Mouse (Mus musculus) hindbrain, embryonic 13.5 days (tissue): ENCODE measurements around the gene Wasf2. TPM values are rescaled to one million over a fixed set of nuclear protein-coding genes. Genes with fewer than 3 reads are reported as not detected.
A peak's percentile ranks its signal among the peaks of the same experiment; 100 is the strongest.

Experiments used
- ATAC-seq: fragments of 200-750 bp; cut with Nextera tagmentation; 2 replicates; pipeline ENCODE4 v1.8.0; 2017; ENCODE audit warnings: moderate TSS enrichment; ENCODE audit not compliant: low FRiP score
- H3K27ac ChIP-seq: fragments of 300-500 bp; sonication (generic); 2 replicates; pipeline ENCODE4 v1.5.1; 2015; ENCODE audit warnings: inconsistent platforms, mild to moderate bottlenecking, moderate library complexity
- H3K27me3 ChIP-seq: fragments of 300-500 bp; sonication (generic); 2 replicates; pipeline ENCODE4 v1.6.1; 2015; ENCODE audit warnings: mild to moderate bottlenecking, inconsistent platforms
- H3K36me3 ChIP-seq: fragments of 300-500 bp; sonication (generic); 2 replicates; pipeline ENCODE4 v1.6.1; 2015; ENCODE audit warnings: mild to moderate bottlenecking, inconsistent platforms
- H3K4me1 ChIP-seq: fragments of 300-500 bp; sonication (generic); replicated peaks from 2 replicates; pipeline ENCODE4 v1.6.1; 2015; ENCODE audit warnings: inconsistent platforms
- H3K4me2 ChIP-seq: fragments of 300-500 bp; sonication (generic); 2 replicates; pipeline ENCODE4 v1.6.1; 2015; ENCODE audit warnings: inconsistent platforms, mild to moderate bottlenecking, moderate library complexity
- H3K4me3 ChIP-seq: fragments of 300-500 bp; sonication (generic); 2 replicates; pipeline ENCODE4 v1.5.1; 2015; ENCODE audit warnings: mild to moderate bottlenecking, inconsistent platforms
- H3K9ac ChIP-seq: fragments of 300-500 bp; sonication (generic); 2 replicates; pipeline ENCODE4 v1.6.1; 2015; ENCODE audit warnings: mild to moderate bottlenecking, inconsistent platforms
- H3K9me3 ChIP-seq: fragments of 300-500 bp; sonication (generic); 2 replicates; pipeline ENCODE4 v1.6.1; 2016; ENCODE audit warnings: inconsistent platforms
- WGBS: fragments of 180-500 bp; shearing (Covaris S2); methylation state at CpG from one replicate; pipeline ENCODE4 v1.1.7; 2015; 5-methylcytosine and 5-hydroxymethylcytosine counted together
- polyA plus RNA-seq: library from polyadenylated mRNA; unstranded; fragments of >200 nt; fragmentation: Nextera tagmentation; extraction: Ambion mirVana; gene quantifications from 2 replicates; pipeline ENCODE4 v1.2.1, GENCODE M21; 2015

Gene Wasf2
- polyA plus RNA-seq, 1 experiment from 2014 or later, result 35.4 TPM

- Histone ChIP-seq H3K27ac (no peak overlapping the region), H3K4me1 (peaks cover 25% of the 10 kb centered on the region), H3K4me3 (no peak overlapping the region), H3K9ac (no peak overlapping the region), H3K27me3 (no peaks in the 10 kb centered on the region), H3K36me3 (no peaks in the 10 kb centered on the region), H3K9me3 (no peaks in the 10 kb centered on the region), H3K4me2 (no peak overlapping the region)
- 26% methylated on average over 16 of the region's 16 CpGs for WGBS
- no peak for ATAC-seq
Observed at GRCm38 (mm10) chr4:133103525-133104193, 26.6 kb upstream of the Wasf2 start.

GRCm38 (mm10) chr4:133104194-133104569 lies 26.1 kb upstream of the Wasf2 start:
- Histone ChIP-seq H3K27me3 (no peaks in the 10 kb centered on the region), H3K4me3 (no peak overlapping the region), H3K27ac (0 out of 2 replicates have a peak overlapping the region, but pooled peaks have one; percentile 13), H3K9me3 (no peaks in the 10 kb centered on the region), H3K9ac (no peak overlapping the region), H3K4me1 (peaks cover 27% of the 10 kb centered on the region), H3K4me2 (no peak overlapping the region), H3K36me3 (no peaks in the 10 kb centered on the region)
- 49% methylated on average over 10 of the region's 10 CpGs for WGBS
- ATAC-seq, result no peak

GRCm38 (mm10) chr4:133106691-133107090 lies 23.6 kb upstream of the Wasf2 start:
- H3K4me1 ChIP-seq, result peaks cover 25% of the 10 kb centered on the region
- H3K9ac ChIP-seq, result no peak overlapping the region
- no peaks in the 10 kb centered on the region for H3K27me3 ChIP-seq
- no peak overlapping the region for H3K4me3 ChIP-seq
- no peak for ATAC-seq
- H3K9me3 ChIP-seq, result no peaks in the 10 kb centered on the region
- no peak overlapping the region for H3K27ac ChIP-seq
- no peaks in the 10 kb centered on the region for H3K36me3 ChIP-seq
- H3K4me2 ChIP-seq, result no peak overlapping the region
- 96% methylated on average over 7 of the region's 7 CpGs for whole genome bisulfite sequencing

GRCm38 (mm10) chr4:133107788-133108281 lies 22.5 kb upstream of the Wasf2 start:
- H3K27ac ChIP-seq, result no peak overlapping the region
- no peaks in the 10 kb centered on the region for H3K27me3 ChIP-seq
- H3K4me2 ChIP-seq, result no peak overlapping the region
- 50% methylated on average over 13 of the region's 13 CpGs for WGBS
- H3K4me1 ChIP-seq, result peaks cover 18% of the 10 kb centered on the region
- H3K4me3 ChIP-seq, result no peak overlapping the region
- no peaks in the 10 kb centered on the region for H3K36me3 ChIP-seq
- no peak for ATAC-seq
- no peaks in the 10 kb centered on the region for H3K9me3 ChIP-seq
- H3K9ac ChIP-seq, result no peak overlapping the region

GRCm38 (mm10) chr4:133108481-133109334 lies 21.6 kb upstream of the Wasf2 start:
- Histone ChIP-seq H3K4me2 (no peak overlapping the region), H3K9ac (no peak overlapping the region), H3K27ac (no peak overlapping the region), H3K36me3 (no peaks in the 10 kb centered on the region), H3K4me1 (peaks cover 11% of the 10 kb centered on the region), H3K9me3 (no peaks in the 10 kb centered on the region), H3K4me3 (no peak overlapping the region), H3K27me3 (no peaks in the 10 kb centered on the region)
- ATAC-seq, result no peak
- 75% methylated on average over 13 of the region's 13 CpGs for WGBS

DNA sequence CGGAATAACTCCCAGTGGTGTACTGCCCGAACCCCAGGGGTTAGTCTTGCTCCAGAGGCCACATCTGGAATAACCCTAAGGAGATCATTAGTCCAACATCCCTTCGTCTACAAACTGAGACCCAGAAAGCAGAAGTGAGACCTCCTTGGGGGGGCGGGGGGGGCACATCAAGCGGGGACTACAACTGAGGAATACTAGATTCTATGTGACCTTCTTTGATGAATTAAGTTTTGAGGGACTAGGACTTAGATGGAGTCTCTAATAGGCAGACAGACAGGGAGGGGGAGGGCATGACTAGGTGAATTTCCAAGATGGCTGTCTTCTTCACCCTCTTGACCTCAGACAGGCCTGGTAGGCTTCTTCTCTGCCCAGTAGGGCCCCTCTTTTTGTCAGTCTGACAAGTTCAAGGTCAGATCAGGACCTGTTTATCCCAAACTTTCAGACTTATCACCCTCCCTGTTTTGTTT lies 20.9 kb upstream of the Wasf2 start:
- Histone ChIP-seq H3K4me2 (no peak overlapping the region), H3K4me1 (peaks cover 9% of the 10 kb centered on the region; the same call in 1 of the 2 replicates), H3K9ac (no peak overlapping the region), H3K27ac (no peak overlapping the region), H3K27me3 (no peaks in the 10 kb centered on the region), H3K9me3 (no peaks in the 10 kb centered on the region), H3K4me3 (no peak overlapping the region), H3K36me3 (no peaks in the 10 kb centered on the region)
- ATAC-seq, result no peak
- 78% methylated on average over 5 of the region's 5 CpGs for WGBS

DNA sequence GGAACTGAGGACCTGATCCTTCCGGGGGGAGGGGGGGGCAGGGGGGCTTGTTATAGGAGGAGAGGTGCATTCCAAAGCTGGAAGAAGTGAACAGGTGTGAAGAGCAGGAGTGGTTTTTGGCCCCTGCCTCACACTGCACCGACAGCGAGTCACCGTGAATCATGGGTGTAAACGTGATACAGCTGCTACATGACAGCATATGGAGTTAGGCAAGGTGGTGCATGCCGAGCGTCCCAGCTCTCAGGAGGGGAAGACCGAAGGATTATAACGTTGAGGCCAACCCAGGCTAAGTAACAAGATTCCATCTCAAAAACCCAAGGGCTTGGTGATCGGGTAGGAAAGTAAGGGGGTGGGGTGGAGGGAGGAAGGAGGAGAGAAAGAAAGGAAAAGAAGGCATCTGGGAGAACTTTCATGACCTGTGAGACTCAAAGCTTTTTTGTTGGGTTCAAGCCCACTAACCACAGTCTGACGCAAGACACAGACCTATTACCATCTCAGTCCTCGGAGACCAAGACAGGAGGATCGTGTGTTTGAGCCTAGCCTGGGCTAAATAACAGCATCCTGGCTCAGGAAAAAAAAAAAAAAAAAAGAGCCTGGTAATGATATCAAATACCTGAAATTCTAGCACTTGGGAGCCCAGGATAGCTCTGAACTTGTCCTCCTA lies 18.0 kb upstream of the Wasf2 start:
- no peak for ATAC-seq
- Histone ChIP-seq H3K9ac (no peak overlapping the region), H3K9me3 (no peaks in the 10 kb centered on the region), H3K27ac (no peak overlapping the region), H3K27me3 (no peaks in the 10 kb centered on the region), H3K36me3 (no peaks in the 10 kb centered on the region), H3K4me1 (peaks cover 24% of the 10 kb centered on the region), H3K4me2 (no peak overlapping the region), H3K4me3 (no peak overlapping the region)
- WGBS, result 71% methylated on average over 13 of the region's 13 CpGs

GRCm38 (mm10) chr4:133113351-133113882 lies 16.9 kb upstream of the Wasf2 start:
- H3K9me3 ChIP-seq, result no peaks in the 10 kb centered on the region
- no peak overlapping the region for H3K4me3 ChIP-seq
- H3K27ac ChIP-seq, result no peak overlapping the region
- no peak overlapping the region for H3K4me2 ChIP-seq
- no peak for ATAC-seq
- no peak overlapping the region for H3K9ac ChIP-seq
- H3K36me3 ChIP-seq, result no peaks in the 10 kb centered on the region
- 54% methylated on average over 6 of the region's 6 CpGs for WGBS
- peaks cover 28% of the 10 kb centered on the region for H3K4me1 ChIP-seq
- no peaks in the 10 kb centered on the region for H3K27me3 ChIP-seq

- H3K36me3 ChIP-seq, result no peaks in the 10 kb centered on the region
- H3K9me3 ChIP-seq, result no peaks in the 10 kb centered on the region
- no peak overlapping the region for H3K4me3 ChIP-seq
- H3K27me3 ChIP-seq, result no peaks in the 10 kb centered on the region
- H3K9ac ChIP-seq, result no peak overlapping the region
- no peak overlapping the region for H3K27ac ChIP-seq
- no peak overlapping the region for H3K4me2 ChIP-seq
- H3K4me1 ChIP-seq, result peaks cover 23% of the 10 kb centered on the region
- ATAC-seq, result no peak
- WGBS, result 91% methylated on average over 3 of the region's 3 CpGs
Observed at GRCm38 (mm10) chr4:133114762-133115161, 15.5 kb upstream of the Wasf2 start.

DNA sequence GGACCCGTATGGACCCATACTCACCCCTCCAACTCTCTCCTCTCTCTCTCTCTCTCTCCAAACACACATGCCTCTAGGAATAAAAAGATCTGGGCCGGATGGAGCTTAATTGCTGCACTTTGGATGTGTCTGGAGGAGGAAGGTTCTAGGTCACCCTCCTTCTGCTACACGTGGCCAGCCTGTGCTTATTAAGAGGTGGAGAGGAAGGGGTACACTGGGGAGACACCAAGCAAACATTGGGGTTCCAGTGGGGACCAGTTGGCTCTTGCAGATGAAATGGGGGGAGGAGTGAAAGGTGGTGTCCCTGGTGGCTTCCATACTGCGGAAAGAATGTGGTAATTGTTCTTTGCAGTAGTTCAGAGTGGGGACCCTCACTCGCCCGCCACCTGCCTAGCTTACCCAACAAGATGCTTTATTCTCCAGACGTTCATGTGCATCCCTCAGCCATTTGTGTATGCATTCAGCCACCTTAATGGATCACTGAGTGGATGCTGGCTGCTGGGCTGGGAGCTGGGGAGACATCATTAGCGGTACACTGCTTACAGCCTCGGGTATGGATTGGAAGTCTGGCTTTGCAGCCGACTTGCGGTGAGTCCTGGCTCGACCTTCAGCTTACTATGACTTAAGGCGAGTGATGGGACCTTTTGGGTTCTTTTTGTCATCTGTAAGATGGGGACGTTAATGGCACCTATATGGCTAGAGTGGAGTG lies 14.4 kb upstream of the Wasf2 start:
- no peaks in the 10 kb centered on the region for H3K36me3 ChIP-seq
- H3K27ac ChIP-seq, result peak overlapping the region; percentile 85
- no peak for ATAC-seq
- no peak overlapping the region for H3K4me3 ChIP-seq
- H3K9me3 ChIP-seq, result no peaks in the 10 kb centered on the region
- 61% methylated on average over 14 of the region's 14 CpGs for WGBS
- no peak overlapping the region; the same call in 1 of the 2 replicates for H3K9ac ChIP-seq
- H3K4me1 ChIP-seq, result peaks cover 29% of the 10 kb centered on the region
- H3K4me2 ChIP-seq, result no peak overlapping the region
- H3K27me3 ChIP-seq, result no peaks in the 10 kb centered on the region

GRCm38 (mm10) chr4:133116756-133117470 lies 13.4 kb upstream of the Wasf2 start:
- Histone ChIP-seq H3K27me3 (no peaks in the 10 kb centered on the region), H3K27ac (peak overlapping the region; percentile 85), H3K4me1 (peaks cover 34% of the 10 kb centered on the region), H3K4me3 (no peak overlapping the region), H3K9me3 (no peaks in the 10 kb centered on the region), H3K4me2 (no peak overlapping the region), H3K9ac (no peak overlapping the region), H3K36me3 (no peaks in the 10 kb centered on the region)
- no peak for ATAC-seq
- WGBS, result 57% methylated on average over 3 of the region's 3 CpGs
